Mouse (Mus musculus) CD4-positive, CD25-positive, alpha-beta regulatory T cell, adult 4 months (primary cell): ENCODE results near the gene Itga6. TPM values are rescaled to one million over a fixed set of nuclear protein-coding genes. Genes with fewer than 3 reads are reported as not detected.

ENCODE experiments used
- ATAC-seq: one replicate; pipeline ENCODE4 v1.8.0; 2017
- polyA plus RNA-seq, 2 experiments: library from polyadenylated mRNA; unstranded; fragments of 100-300 nt; shearing (Covaris generic); gene quantifications; one replicate each; pipeline ENCODE4 v1.2.1; 2017

The Itga6 gene
- polyA plus RNA-seq, 2 experiments from 2014 or later = 49.6 to 77.1 TPM

DNA sequence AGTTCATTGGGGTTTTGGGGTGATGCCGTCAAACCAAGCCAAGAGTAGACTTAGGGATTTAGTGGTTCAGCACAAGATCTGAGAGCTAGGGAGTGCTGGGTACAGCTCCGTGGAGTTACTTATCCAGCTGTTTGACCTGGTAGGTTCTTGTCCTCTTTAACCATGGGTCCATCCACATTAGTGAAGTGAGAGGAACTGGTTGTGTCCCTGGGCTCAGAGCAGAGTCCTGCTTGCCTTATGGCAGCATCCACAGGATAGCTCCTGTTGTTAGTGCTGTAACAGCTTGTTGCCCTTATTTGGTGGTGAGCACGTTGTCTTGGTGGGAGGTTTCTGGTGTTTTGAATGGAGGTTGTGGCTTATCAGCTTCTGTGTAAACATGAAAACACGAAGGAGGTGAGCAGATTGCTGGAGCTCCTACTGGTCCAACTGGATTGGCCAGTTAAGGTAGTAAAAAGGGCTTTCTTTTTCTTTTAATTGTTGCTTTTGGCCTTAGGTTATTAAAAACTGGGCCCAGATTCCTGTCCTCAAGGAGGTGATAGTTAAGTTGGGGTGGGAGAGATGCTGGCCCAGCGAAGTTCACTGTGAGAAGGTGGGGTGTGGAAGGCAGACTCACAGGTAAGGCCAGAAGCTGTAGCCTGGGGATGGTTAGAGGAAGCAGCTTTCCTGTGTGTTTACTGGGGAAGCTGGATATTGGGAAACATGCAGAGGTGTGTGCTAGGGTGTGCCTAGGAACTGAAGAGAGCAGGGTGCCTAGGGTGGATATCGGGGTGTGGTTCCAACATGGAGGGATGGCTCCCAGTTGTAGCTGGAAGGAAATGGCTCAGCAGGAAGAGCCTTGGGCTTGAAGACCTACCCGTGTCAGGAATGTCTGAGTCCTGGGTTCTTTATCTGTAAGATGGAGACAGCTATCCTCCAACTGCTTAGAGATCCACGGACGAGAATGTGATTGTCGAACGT, 60.5 kb downstream of the Itga6 start:
- ATAC-seq = no peak

- ATAC-seq = peak; percentile 29
Observed at GRCm38 (mm10) chr2:71809289-71809860, 64.0 kb downstream of the Itga6 start.

DNA sequence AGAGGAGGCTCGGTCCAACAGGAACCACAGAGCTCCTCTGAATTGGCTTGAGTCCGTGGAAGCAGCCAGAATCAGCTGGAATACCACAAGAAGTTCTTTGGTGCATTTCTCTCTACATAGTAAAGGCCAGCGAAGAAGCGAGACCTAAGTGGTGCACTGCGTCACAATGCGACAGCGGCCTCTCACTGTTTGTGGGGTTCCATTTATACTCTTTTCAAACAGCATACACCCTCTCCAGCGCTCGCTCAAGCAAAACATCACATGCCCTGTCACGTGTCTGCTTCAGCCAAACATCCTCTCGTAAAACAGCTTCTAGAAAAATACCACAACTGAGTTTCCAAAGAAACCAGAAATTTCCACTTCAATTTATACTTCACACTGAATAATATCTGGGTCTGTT, 64.6 kb downstream of the Itga6 start:
- peak; percentile 56 for ATAC-seq

- ATAC-seq = no peak
Observed at GRCm38 (mm10) chr2:71810906-71811305, 65.5 kb downstream of the Itga6 start.

DNA sequence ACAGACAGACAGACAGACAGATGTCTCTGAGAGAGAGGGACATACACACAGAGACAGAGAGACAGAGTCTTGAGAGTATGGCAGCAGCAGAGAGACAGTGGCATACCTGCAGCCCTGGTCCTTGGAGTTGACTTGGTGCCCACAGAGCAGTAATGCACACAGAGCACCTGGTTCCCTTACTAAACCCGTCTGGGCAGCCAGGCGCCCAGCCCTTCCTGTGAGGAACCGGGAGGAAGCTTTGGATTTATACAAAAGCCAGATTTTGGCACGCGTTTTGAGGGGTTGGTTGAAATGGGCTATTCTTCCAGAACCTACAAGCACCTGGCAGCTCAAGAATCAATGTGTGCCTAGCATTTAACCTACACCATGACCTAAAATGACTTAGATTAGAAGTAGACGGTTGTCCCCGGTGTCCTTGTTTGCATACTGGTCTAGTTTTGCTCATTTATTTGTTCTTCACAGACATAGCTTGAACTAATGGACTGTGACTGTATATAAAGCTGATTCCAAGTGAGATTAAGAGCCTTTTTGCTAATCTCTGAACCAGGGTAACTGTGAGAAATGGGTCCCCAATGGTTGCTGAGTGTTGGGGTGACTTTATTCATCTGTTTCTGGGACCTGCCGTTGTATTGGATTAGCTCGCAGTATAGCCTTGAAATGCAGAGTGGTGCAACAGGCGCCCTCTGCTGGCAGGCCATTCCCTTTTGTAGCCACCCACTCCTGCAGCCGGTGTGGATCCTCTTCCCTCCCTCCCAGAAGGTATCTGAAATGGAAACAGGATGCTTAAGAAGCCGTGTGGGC, 67.0 kb downstream of the Itga6 start:
- ATAC-seq = peak; percentile 31

DNA sequence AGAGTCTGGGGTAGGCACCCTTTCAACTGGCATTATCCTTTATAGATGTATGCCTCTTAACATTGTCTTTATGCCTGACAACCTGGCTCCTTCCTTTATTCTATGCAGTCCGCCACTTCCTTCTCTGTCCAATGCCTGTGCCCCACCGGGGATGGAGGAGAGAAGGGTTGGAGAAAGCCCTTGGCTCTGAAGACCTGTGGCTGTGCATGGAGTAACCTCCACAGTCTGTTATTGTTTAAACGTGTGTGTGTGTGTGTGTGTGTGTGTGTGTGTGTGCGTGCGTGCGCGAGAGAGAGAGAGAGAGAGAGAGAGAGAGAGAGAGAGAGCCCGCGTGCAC, 67.6 kb downstream of the Itga6 start:
- no peak for ATAC-seq

GRCm38 (mm10) chr2:71813371-71813770, 68.0 kb downstream of the Itga6 start:
- ATAC-seq = no peak

- peak; percentile 75 for ATAC-seq
Observed at GRCm38 (mm10) chr2:71814016-71814415, 68.6 kb downstream of the Itga6 start.

- no peak for ATAC-seq
Observed at GRCm38 (mm10) chr2:71815279-71815678, 69.9 kb downstream of the Itga6 start.

GRCm38 (mm10) chr2:71816391-71817041, 71.1 kb downstream of the Itga6 start:
- ATAC-seq = peak; percentile 9

GRCm38 (mm10) chr2:71824146-71824545, 78.7 kb downstream of the Itga6 start:
- no peak for ATAC-seq

DNA sequence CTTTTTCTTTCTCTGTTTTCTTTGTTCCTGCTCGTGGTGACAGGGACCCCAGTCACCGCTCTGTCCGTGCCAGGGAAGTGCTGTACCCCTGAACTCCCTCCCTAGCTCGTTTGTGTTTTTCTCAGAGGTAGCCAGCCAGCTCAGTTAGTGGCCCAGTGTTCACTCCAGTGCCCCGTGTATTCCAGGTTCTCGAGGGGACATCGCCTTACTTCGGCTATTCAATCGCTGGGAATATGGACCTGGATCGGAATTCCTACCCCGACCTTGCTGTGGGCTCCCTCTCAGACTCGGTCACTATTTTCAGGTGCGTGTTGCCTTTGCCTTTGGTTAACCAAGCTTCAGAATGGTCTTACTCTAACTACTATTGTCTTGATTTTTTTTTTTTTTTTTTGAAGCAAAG, 82.3 kb downstream of the Itga6 start:
- no peak for ATAC-seq

DNA sequence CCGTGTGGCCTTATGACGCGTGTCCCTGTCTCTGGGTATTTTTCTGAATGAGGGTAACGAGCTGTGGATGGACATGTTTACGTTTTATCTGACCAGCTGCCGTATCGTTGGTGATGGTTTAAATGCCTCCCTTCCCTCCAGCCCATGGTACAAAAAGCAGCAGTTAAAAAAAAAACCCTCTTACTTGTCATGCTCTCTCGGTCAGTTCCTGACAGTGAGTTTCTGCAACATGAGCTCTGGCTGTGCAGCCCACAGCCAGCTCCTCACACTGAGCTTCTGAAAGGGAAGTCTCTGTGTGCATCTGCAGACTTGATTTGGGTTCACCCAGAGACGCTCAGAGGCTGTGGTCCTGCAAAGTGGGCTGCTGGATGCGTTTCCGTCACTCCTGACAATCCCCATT, 83.5 kb downstream of the Itga6 start:
- ATAC-seq = no peak

DNA sequence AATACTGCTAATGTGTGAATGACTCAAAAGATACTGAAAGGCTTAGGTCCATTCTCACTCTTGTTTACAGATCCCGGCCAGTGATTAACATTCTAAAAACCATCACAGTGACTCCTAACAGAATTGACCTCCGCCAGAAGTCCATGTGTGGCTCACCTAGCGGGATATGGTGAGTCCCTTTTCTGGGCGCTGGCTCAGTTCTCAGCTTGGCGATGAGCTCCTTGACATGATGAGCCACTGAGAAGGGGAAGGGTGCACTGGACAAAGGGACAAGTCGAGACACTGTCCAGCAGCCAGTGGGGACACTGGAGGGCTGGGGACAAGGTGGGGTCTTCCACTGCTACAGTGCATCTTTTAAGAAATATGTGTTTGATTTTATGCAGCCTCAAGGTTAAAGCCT, 88.2 kb downstream of the Itga6 start:
- no peak for ATAC-seq

DNA sequence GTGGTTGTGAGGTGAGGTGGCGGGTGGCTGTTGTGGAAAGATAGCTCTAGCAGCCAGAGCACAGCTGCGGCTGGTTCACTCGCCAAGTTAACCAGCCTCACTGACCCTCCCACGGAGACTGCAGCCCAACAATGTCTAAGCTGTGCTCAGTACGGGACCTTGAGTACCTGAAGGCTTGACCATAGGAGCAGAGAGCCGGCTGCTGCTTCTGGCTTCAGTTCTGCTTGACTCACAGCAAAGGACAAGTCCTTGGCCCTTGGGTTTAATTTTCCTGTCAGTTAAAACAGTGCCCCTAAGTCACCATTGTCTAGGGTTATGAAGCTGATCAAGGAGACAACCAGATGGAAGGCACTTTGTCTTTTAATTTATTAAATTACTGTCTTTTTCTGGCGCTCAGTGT, 89.0 kb downstream of the Itga6 start:
- no peak for ATAC-seq

DNA sequence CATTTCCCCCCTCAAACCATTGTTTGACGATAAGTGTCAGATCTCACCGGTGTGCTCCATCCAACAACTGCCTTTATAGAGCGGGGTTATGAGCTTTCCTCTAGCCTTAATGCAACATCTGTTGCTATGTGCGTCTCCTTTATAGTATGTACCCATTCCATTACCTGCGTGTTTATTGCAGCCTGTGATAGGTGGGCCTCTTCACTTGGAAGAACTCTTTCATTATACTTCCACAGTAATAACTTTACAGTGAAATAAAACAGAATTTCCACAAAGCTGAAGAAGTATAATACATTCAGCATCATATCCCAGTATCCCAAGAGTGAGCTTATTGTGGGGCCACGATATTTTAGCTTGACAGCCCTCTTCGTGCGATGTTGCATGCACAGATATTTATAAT, 90.1 kb downstream of the Itga6 start:
- ATAC-seq = no peak

DNA sequence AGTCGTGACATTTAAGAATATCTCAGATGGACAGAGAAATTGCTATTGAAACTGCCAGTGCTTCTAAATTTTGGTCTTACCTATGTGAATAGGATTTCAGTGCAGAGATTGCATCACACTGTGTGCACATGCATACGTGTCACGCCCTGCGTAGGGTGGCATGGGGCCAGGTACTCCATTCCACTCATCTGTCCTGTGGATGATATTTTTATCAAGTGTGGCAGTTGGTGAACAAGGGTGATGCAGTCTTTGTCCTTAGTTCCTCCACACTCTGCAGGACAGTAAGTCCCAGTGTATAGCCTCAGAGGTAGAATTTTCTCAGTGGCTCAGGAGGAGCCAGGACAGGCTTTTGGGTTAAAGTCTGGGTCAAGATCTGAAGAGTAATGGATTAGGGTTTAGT, 90.8 kb downstream of the Itga6 start:
- no peak for ATAC-seq

DNA sequence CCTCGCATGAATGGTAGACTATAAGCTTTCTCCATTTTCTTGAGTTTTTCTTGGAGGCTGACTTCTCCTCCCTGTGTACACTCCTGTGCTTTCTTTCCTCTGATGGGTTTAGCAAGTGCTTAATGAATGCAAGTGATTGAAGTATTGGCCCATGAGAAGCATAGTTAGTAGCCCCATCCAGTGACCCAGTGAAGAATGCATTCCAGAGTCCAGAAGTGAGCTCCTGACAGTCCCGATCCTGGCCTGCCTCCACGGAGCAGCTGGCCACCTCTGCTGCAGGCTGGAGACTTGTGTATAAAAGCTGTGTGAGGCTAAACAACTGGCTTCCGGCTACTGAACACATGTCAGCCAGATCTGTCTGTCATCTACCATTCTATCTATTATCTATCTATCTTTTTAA, 91.8 kb downstream of the Itga6 start:
- no peak for ATAC-seq

DNA sequence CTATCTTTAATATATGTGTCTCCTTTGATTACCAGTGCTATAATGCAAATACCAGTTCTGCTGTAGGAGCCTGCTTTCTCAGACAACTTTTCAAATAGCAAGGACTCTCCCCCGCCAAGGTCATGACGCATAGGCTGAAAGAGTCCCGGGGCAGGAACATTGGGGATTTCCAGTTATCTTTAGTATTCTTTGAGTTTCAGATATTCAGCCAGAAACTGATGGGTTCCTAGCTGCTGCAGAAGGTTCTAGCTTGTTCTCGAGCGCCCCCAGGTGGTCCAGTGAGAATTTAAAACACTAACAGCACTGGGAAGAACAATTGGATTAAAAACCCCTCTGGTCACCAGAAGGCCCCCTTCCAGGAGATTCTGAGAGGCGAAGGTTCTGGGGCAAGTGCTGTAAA, 92.4 kb downstream of the Itga6 start:
- peak; percentile 88 for ATAC-seq

DNA sequence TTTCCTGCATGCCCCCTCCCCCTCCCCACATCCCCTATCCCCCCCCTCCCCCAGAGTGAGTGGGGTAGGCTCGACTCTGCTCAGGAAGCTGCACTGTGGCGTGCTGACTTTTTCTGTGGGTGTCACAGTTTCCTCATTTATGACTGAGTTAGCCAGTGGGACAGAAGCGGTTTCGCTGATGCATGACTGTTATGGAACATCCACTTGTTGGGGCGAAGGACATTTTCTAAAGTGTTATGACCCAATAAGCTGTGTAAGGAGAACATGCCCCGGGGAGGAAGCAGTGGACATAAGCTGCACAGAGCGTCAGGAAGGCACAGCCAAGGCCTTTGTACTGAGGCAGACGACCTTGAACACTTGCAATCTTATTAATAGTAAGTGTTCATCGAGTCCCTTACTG, 97.9 kb downstream of the Itga6 start:
- peak; percentile 60 for ATAC-seq

GRCm38 (mm10) chr2:71844906-71845305, 99.5 kb downstream of the Itga6 start:
- no peak for ATAC-seq

GRCm38 (mm10) chr2:71852161-71852560, 106.7 kb downstream of the Itga6 start:
- ATAC-seq = peak; percentile 85

DNA sequence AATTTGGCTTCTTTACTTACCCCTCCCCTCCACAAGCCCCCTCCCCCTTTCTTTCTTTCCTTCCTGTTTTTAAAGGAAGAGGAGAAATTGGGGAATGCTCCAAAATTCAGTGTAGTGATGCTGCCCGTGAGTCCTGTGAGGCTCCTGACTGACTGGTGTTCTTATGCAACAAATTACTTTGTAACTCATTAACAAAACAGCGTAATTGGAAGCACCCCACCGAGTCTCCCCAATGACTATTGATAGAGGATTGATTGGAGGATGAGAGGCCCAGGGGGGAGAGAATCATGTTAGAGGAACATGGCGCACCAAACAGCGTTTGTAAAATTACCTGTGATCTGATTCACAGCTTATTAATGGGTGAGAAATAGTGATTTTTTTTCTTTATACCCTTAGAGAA, 109.7 kb downstream of the Itga6 start:
- ATAC-seq = no peak
